Mouse (Mus musculus): ENCODE measurements around the gene Fchsd2. TPM values are rescaled to one million over a fixed set of nuclear protein-coding genes. Genes with fewer than 3 reads are reported as not detected.

Fchsd2 gene
- polyA plus RNA-seq, 1 experiment from 2014 or later: 14.8 TPM

GRCm38 (mm10) chr7:101099981-101100380 lies 7.3 kb downstream of the Fchsd2 start:
- no peaks in the 10 kb centered on the region for H3K9me3 ChIP-seq (replicated peaks)
- no peaks in the 10 kb centered on the region for H3K27me3 ChIP-seq
- ATAC-seq (replicated peaks; ENCODE audit: insufficient number of reproducible peaks, insufficient read depth, low FRiP score, low read depth): no peak
- H3K36me3 ChIP-seq: no peaks in the 10 kb centered on the region
- H3K4me3 ChIP-seq: no peak overlapping the region
- peaks cover 8% of the 10 kb centered on the region; the same call in 1 of the 2 replicates for H3K4me1 ChIP-seq (replicated peaks)
- H3K9ac ChIP-seq: no peak overlapping the region
- WGBS: 61% methylated on average over 3 of the region's 3 CpGs
- H3K4me2 ChIP-seq: no peak overlapping the region
- H3K27ac ChIP-seq: no peak overlapping the region

GRCm38 (mm10) chr7:101101156-101101691 lies 8.6 kb downstream of the Fchsd2 start:
- 58% methylated on average over 10 of the region's 10 CpGs for WGBS

DNA sequence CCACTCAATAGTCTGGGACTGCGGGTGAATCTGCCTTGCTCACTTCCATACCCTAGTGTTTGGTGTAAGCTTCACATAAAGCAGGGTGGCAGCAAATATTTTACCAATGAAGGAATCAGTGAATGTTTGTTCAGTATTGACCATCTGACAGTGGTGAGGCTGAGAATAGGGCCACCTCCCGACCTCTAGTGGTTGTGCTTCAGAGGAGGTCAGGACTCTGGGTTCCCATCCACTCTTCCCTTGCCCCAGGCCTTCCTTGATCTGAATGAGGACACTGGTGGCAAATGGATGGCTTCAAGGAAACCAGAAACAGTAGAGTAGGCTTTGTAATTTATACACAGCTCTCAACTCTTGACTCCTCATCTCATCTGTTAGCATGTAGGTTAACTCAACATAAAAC lies 14.0 kb downstream of the Fchsd2 start:
- ATAC-seq (replicated peaks; ENCODE audit: insufficient number of reproducible peaks, insufficient read depth, low FRiP score, low read depth): no peak
- no peaks in the 10 kb centered on the region for H3K27me3 ChIP-seq
- H3K4me2 ChIP-seq: no peak overlapping the region
- peak overlapping the region; percentile 99; the same call in 1 of the 2 replicates for H3K27ac ChIP-seq
- 58% methylated on average over 2 of the region's 2 CpGs for WGBS
- H3K4me3 ChIP-seq: no peak overlapping the region
- H3K9me3 ChIP-seq (replicated peaks): no peaks in the 10 kb centered on the region
- peaks cover 6% of the 10 kb centered on the region for H3K36me3 ChIP-seq
- H3K4me1 ChIP-seq (replicated peaks): peaks cover 18% of the 10 kb centered on the region
- no peak overlapping the region for H3K9ac ChIP-seq

More at GRCm38 (mm10) chr7:101101156-101101691, 8.6 kb downstream of the Fchsd2 start:
- Histone ChIP-seq H3K4me3 (no peak overlapping the region), H3K9ac (no peak overlapping the region), H3K4me2 (no peak overlapping the region), H3K36me3 (no peaks in the 10 kb centered on the region), H3K27ac (no peak overlapping the region), H3K9me3 (replicated peaks) (no peaks in the 10 kb centered on the region), H3K4me1 (replicated peaks) (no peaks in the 10 kb centered on the region), H3K27me3 (no peaks in the 10 kb centered on the region)
- ATAC-seq (replicated peaks; ENCODE audit: insufficient number of reproducible peaks, insufficient read depth, low FRiP score, low read depth): peak; percentile 60; the same call in 1 of the 2 replicates

DNA sequence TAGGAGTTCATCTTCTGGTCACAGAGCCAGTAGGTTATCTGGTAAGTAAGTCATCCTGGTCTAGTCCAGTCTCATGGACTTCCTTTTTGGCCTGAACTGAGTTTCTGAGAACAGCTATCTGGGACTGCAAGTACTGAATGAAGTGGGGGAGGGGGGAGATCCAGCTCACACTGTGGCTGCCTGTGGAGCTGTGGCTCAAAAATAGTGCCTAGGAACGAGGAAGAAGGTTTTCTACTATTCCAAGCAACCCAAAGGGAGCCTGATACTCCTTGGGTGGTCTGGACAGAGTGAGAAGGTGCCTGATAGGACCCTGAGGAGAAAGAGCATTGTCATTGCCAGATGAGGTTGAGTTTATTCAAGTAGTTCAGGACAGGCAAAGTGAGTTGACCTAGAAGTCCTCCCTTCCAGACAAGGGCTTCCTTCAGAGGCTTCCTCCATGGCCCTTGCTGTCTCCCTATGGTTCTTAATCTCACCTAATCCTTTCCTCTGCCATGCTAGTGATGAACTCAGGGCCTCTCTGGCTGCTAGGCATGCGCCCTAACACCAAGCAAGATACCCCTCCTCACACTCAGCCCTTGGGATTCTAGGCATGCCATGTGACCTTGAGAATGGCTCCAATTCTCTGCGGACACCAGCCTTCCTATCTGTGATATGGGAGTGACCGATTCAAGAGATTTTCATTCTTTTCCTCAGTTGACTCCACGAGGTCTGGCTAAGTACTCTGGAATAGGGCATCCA lies 14.6 kb downstream of the Fchsd2 start:
- peak overlapping the region; percentile 99 for H3K27ac ChIP-seq
- no peak for ATAC-seq (replicated peaks; ENCODE audit: insufficient number of reproducible peaks, insufficient read depth, low FRiP score, low read depth)
- peaks cover 6% of the 10 kb centered on the region for H3K36me3 ChIP-seq
- H3K27me3 ChIP-seq: no peaks in the 10 kb centered on the region
- 25% methylated on average over 5 of the region's 5 CpGs for WGBS
- H3K4me2 ChIP-seq: peak overlapping the region; percentile 86
- no peaks in the 10 kb centered on the region for H3K9me3 ChIP-seq (replicated peaks)
- H3K4me1 ChIP-seq (replicated peaks): peaks cover 18% of the 10 kb centered on the region
- peak overlapping the region; percentile 97 for H3K4me3 ChIP-seq
- peak overlapping the region; percentile 88; the same call in 1 of the 2 replicates for H3K9ac ChIP-seq

DNA sequence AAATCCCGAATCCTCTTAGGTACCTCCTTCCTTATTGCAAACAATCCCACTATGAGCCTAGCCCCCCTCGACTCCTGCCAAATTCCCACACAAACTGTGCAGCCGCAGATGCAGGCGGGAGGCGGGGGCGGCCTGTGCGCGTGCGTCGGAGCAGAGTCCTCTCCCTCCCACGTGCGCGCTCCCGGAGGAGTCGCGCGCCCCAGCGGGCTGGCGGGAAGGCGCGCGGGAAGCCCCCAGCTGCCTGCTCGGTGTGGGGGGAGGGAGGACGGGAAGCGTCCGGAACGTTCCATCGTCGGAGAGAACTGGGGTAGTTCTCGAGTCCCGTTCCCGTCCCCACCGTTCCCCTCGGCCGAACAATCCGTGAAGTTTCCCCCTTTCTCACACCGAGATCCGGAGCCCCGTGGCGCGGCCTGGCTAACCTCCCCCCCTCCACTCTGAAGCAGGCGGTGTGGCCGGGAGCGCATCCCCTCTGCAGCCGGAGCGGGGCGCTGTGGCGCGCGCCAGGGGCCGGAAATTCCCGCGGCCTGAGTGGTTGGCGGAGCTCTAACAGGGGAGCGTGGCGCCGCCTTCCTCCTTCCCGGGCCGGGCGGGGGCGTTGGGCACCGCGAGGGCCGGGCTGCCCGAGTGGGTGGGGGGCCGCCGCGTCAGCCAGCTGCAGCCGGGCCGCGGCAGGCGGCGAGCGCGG lies 15.4 kb downstream of the Fchsd2 start:
- Histone ChIP-seq H3K9me3 (replicated peaks) (no peaks in the 10 kb centered on the region), H3K4me3 (peak overlapping the region; percentile 97), H3K4me2 (peak overlapping the region; percentile 86), H3K36me3 (peaks cover 6% of the 10 kb centered on the region), H3K4me1 (replicated peaks) (peaks cover 18% of the 10 kb centered on the region), H3K27ac (peak overlapping the region; percentile 99), H3K27me3 (no peaks in the 10 kb centered on the region), H3K9ac (peak overlapping the region; percentile 88)
- ATAC-seq (replicated peaks; ENCODE audit: insufficient number of reproducible peaks, insufficient read depth, low FRiP score, low read depth): peak; percentile 94
- WGBS: under 1% methylated on average over 69 of the region's 75 CpGs

DNA sequence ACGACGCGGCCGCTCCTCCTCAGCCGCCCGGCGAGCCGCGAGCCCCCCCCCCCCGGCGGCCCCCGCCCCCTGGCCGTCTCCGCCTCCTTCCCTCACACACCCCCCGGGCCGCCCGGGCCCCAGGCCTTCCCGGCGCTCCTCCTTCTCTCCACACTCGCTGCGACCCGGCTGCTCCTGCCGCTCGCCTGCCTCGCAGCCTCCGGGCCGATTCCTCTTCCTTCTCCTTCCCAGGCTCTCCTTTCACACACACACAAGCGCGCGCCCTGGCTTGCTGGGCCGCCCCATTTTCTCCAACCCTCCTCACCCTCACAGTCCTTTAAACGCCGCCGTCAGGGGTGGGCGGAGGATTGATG lies 16.0 kb downstream of the Fchsd2 start:
- H3K4me2 ChIP-seq: peak overlapping the region; percentile 86
- ATAC-seq (replicated peaks; ENCODE audit: insufficient number of reproducible peaks, insufficient read depth, low FRiP score, low read depth): peak; percentile 88
- 0% methylated on average over 13 of the region's 35 CpGs for WGBS
- H3K4me1 ChIP-seq (replicated peaks): peaks cover 18% of the 10 kb centered on the region
- H3K27ac ChIP-seq: peak overlapping the region; percentile 99
- peaks cover 10% of the 10 kb centered on the region for H3K36me3 ChIP-seq
- H3K27me3 ChIP-seq: no peaks in the 10 kb centered on the region
- H3K9me3 ChIP-seq (replicated peaks): no peaks in the 10 kb centered on the region
- peak overlapping the region; percentile 88 for H3K9ac ChIP-seq
- peak overlapping the region; percentile 97 for H3K4me3 ChIP-seq

DNA sequence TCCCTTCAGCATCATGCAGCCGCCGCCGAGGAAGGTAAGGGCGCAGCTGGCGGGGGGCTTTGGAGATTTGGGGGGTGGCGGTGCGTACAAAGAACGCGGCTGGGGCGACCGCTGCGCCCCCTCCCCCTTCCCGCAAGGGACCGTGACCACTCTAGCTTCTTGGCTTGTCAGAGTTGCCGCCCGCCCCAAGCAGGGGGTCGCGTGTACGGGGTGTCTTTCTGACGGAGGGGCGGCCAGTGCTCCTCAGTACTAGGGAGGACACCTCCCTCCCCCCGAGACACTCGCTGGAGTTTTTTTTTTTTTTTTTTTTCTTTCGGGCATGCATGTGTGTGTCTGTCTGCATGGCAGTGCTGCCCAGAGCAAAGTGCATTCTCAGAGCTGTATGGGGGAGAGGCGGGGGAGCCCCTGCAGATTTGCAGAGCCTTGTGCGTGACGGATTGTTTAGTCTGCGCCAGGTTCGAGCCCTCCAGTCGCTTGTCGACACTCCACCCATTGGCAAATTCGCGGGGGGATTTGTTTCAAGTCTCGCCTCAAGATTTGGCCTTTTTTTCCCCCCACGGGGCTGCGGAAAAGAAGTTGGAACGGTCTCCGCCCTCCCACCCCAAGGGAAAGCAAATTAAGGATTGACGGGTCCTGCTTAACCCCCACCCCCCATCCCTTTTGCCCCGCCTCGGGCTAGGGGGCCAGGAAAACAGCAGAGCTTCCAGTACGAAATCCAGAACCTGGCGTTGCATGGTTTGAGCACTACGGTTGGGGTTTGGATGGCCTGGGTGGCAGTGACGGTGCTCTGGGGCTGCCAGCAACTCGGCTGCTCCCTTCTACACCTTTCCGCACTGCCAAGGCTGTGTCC lies 16.6 kb downstream of the Fchsd2 start:
- no peak for ATAC-seq (replicated peaks; ENCODE audit: insufficient number of reproducible peaks, insufficient read depth, low FRiP score, low read depth)
- H3K4me3 ChIP-seq: peak overlapping the region; percentile 97
- no peaks in the 10 kb centered on the region for H3K9me3 ChIP-seq (replicated peaks)
- WGBS: under 1% methylated on average over 47 of the region's 47 CpGs
- H3K27ac ChIP-seq: peak overlapping the region; percentile 99
- H3K9ac ChIP-seq: peak overlapping the region; percentile 88
- peak overlapping the region; percentile 86 for H3K4me2 ChIP-seq
- H3K36me3 ChIP-seq: peaks cover 11% of the 10 kb centered on the region
- H3K27me3 ChIP-seq: no peaks in the 10 kb centered on the region
- H3K4me1 ChIP-seq (replicated peaks): peaks cover 18% of the 10 kb centered on the region

DNA sequence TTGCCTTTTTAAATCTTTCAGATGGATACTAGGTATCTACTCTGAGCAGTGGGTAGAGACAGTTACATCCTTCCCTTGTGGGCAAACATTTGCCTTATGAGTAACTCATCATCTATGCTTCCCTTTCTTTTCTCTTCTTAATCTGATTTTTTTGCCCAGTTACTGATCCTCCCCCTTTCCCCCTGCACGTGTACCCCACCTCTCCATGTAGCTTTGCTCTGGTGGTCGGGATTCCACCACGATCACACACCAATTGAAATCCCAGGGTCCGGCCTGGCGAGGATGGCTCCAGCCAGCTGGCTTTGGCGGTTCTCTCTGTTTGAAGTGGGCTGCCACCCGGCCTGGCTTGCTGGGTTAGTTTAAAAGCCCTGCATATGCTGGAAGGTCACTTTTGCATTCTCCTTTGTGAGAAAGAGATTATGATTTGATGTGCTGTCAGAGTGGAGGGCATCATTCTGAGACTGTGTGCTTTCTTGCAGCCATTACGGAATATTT lies 17.2 kb downstream of the Fchsd2 start:
- Histone ChIP-seq H3K9me3 (replicated peaks) (no peaks in the 10 kb centered on the region), H3K27ac (peak overlapping the region; percentile 99), H3K4me1 (replicated peaks) (peaks cover 18% of the 10 kb centered on the region), H3K4me3 (peak overlapping the region; percentile 97), H3K36me3 (peaks cover 13% of the 10 kb centered on the region), H3K4me2 (peak overlapping the region; percentile 86), H3K9ac (peak overlapping the region; percentile 88), H3K27me3 (no peaks in the 10 kb centered on the region)
- WGBS: 10% methylated on average over 8 of the region's 8 CpGs
- no peak for ATAC-seq (replicated peaks; ENCODE audit: insufficient number of reproducible peaks, insufficient read depth, low FRiP score, low read depth)

GRCm38 (mm10) chr7:101113410-101113809 lies 20.7 kb downstream of the Fchsd2 start:
- 83% methylated on average over 3 of the region's 3 CpGs for WGBS
- Histone ChIP-seq H3K9me3 (replicated peaks) (no peaks in the 10 kb centered on the region), H3K36me3 (peaks cover 28% of the 10 kb centered on the region), H3K4me1 (replicated peaks) (peaks cover 5% of the 10 kb centered on the region), H3K27me3 (no peaks in the 10 kb centered on the region), H3K4me3 (no peak overlapping the region), H3K9ac (no peak overlapping the region), H3K27ac (no peak overlapping the region), H3K4me2 (no peak overlapping the region)
- ATAC-seq (replicated peaks; ENCODE audit: insufficient number of reproducible peaks, insufficient read depth, low FRiP score, low read depth): no peak

DNA sequence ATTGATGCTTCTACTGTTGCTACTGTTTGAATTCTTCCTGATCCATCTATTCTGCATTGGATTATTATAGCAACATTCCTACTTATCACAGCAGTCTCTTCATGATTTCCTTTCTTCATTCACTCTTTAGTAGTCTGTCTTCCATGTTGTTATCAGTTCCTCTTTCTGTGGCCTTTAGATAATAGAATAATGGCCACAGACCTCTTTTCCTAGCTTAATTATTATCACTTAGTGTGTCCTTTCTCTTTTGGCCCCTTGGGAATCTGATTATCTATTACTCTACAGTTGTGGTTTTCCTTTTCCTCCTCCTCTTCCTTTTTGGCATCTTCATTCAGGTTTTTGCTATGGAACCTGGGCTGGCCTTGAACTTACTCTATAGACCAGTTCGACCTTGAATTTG lies 21.7 kb downstream of the Fchsd2 start:
- H3K9me3 ChIP-seq (replicated peaks): no peaks in the 10 kb centered on the region
- ATAC-seq (replicated peaks; ENCODE audit: insufficient number of reproducible peaks, insufficient read depth, low FRiP score, low read depth): no peak
- H3K36me3 ChIP-seq: peaks cover 32% of the 10 kb centered on the region
- 89% methylated on average over 1 of the region's 1 CpGs for WGBS
- no peak overlapping the region for H3K4me2 ChIP-seq
- H3K4me3 ChIP-seq: no peak overlapping the region
- no peaks in the 10 kb centered on the region for H3K27me3 ChIP-seq
- no peak overlapping the region for H3K27ac ChIP-seq
- H3K4me1 ChIP-seq (replicated peaks): peaks cover 8% of the 10 kb centered on the region
- H3K9ac ChIP-seq: no peak overlapping the region

DNA sequence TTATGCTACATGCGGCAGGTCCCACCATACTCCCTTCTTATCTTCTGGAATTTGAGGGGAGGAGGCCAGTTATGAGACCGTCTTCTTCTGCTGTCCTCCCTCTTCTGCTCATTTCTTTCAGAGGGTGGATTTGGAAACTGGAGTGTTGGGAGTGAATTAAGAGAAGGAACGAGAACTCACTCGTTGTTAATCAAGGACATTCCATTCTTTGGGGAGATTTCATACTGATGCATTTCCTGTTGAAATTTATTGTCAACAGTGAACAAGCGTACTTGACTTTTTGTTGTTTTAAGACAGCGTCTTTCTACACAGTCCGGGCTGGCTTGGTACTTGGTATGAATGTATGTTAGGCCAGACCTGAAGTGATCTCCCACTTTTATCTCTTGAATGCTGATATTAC lies 26.7 kb downstream of the Fchsd2 start:
- ATAC-seq (replicated peaks; ENCODE audit: insufficient number of reproducible peaks, insufficient read depth, low FRiP score, low read depth): no peak
- Histone ChIP-seq H3K4me3 (no peak overlapping the region), H3K9ac (no peak overlapping the region), H3K4me1 (replicated peaks) (peaks cover 7% of the 10 kb centered on the region), H3K27me3 (no peaks in the 10 kb centered on the region), H3K36me3 (peaks cover 26% of the 10 kb centered on the region), H3K4me2 (no peak overlapping the region), H3K27ac (no peak overlapping the region), H3K9me3 (replicated peaks) (no peaks in the 10 kb centered on the region)
- WGBS: 71% methylated on average over 7 of the region's 7 CpGs

All from heart, embryonic 15.5 days (tissue).